Mouse (Mus musculus): ENCODE results near the gene Acad10.
"Not testable (repeated sequence)": the region's sequence is repeated elsewhere in the genome, so short reads cannot be mapped to it uniquely, and the experiment has no call there.

Acad10 gene

DNA sequence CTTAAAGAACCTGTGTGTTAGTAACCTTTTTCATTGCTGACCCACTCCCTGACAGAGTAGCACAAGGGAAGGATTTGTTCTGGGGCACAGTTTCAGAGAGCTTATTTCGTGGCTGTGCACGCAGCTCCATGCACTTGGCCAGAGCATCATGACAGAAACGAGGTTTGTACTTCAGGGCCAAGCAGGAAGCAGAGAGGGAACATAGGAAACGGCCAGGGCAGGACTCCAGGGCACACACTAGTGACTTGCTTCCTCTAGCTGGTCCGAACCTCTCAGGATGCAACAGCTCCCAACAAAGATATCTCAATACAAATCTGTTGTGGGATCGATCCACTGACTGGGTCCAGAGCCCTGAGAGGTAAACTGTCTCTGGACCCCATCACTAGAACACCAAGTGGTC, 3.4 kb downstream of the Acad10 start:
- DNase-seq: not testable (repeated sequence)

GRCm38 (mm10) chr5:121654526-121654925, 5.8 kb downstream of the Acad10 start:
- DNase-seq: no peak

GRCm38 (mm10) chr5:121649134-121649533, 11.2 kb downstream of the Acad10 start:
- no peak for DNase-seq

GRCm38 (mm10) chr5:121639601-121640000, 20.7 kb downstream of the Acad10 start:
- DNase-seq: no peak

GRCm38 (mm10) chr5:121637296-121637695, 23.0 kb downstream of the Acad10 start:
- no peak for DNase-seq

GRCm38 (mm10) chr5:121634668-121635067, 25.6 kb downstream of the Acad10 start:
- no peak for DNase-seq

DNA sequence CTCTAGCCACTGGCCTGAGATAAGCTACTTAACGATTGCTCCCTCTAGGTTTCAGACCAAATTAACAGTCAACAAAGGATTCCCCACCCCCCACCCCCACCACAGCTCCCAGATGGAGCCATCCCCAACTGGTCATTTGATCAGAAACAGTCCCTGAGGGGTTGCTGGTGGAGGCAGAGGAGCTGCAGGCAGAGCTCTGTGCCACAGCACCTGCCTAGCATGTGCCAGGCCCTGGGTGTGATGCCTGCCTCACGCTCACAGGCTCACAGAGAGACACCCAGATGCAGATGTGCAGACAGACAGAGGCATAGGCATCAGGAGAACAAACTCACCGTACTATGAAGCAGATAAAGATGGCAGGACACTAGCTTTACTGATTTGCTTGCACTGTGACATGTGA, 27.5 kb downstream of the Acad10 start:
- DNase-seq: no peak

- DNase-seq: not testable (repeated sequence)
Observed at GRCm38 (mm10) chr5:121631106-121631647, 29.1 kb downstream of the Acad10 start.

DNA sequence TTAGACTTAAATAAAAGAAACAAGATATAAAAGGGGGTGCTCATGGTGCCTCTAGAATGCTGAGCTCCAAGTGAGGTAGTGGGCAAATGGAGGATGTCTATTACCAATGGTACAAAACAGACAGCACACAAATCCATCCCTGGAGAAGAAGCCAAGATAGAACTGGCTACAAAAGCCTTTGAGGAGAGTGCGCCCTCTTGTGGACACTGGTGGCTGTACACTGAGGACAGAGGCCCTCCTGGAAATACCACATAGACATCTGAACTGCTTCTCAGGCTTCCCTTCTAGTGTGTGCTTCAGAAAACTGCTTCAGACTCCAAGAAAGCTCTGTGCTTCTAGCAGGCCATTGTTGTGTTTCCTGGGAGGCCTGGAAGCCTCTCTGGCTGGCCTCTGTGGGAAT, 32.4 kb downstream of the Acad10 start:
- DNase-seq: peak; percentile 19

DNA sequence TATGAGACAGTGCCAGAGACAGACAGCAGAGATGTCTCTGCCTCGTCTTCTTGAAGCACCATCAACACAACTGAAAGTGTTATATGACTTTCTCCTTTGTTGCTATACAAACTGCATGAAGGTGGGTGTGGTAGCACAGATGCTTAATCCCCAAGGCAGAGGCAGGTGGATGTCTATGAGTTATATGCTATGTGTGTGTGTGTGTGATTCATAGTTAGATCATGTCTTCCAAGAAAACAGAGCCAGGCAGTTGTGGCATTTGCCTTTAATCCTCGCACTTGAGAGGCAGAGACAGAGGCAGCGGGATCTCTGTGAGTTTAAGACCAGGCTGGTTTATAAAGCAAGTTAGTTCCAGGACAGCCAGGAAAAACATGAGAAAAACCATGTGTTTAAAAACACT, 37.1 kb downstream of the Acad10 start:
- no peak for DNase-seq

GRCm38 (mm10) chr5:121621102-121621501, 39.2 kb downstream of the Acad10 start:
- no peak for DNase-seq

- peak; percentile 80 for DNase-seq
Observed at GRCm38 (mm10) chr5:121618592-121619513, 41.5 kb downstream of the Acad10 start, which contains the start of gene Acad12. Acad12 (minus strand) TSS chr5:121618938.

GRCm38 (mm10) chr5:121614921-121615320, 45.4 kb downstream of the Acad10 start:
- not testable (repeated sequence) for DNase-seq

DNA sequence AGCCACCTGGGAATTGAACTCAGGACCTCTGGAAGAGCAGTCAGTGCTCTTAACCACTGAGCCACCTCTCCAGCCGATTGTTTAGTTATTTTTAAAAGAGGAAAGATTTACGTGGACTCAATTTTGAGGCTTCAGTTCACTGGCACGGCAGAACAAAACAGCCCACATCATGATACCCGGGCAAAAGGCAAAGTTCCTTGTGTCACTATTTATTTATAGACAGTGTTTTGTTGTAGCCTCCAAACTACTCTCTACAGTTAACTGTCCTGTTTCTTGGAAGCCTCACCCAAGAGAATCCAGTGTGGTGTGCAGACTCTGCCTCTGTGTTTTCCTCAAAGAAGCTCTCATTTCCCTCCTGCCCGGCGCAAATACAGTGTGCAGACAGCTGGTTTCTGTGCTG, 48.3 kb downstream of the Acad10 start:
- DNase-seq: no peak

DNA sequence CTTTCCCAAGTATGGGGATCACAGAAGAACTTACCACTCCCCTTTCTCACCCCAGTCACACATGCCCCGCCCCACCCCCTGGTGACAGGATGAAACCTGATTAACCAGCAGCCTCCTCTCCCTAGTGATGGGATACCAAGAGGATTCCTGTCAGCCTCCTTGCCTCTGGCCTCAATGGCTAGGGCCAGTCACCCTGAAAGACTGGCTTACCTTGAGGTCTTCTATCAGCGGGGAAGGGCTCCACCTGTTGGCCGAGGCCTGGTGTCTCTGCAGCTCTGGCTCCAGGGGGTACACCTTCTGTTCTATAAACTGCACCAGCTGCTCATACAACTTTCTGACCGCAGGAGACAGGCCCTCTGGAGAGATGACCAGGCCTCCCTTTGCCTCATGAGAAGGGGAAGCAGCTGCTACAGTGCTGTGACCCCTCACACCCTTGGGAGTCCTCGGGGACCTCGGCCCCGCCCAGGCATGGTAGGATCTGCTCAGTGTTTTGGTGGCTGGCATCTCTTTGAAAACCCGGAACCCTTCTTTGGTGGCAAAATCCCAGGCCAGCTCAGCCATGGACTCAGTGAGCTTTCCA, 50.7 kb downstream of the Acad10 start:
- DNase-seq: not testable (repeated sequence)

- peak; percentile 58 for DNase-seq
Observed at GRCm38 (mm10) chr5:121606151-121606550, 54.2 kb downstream of the Acad10 start.

GRCm38 (mm10) chr5:121603815-121604214, 56.5 kb downstream of the Acad10 start:
- not testable (repeated sequence) for DNase-seq

DNA sequence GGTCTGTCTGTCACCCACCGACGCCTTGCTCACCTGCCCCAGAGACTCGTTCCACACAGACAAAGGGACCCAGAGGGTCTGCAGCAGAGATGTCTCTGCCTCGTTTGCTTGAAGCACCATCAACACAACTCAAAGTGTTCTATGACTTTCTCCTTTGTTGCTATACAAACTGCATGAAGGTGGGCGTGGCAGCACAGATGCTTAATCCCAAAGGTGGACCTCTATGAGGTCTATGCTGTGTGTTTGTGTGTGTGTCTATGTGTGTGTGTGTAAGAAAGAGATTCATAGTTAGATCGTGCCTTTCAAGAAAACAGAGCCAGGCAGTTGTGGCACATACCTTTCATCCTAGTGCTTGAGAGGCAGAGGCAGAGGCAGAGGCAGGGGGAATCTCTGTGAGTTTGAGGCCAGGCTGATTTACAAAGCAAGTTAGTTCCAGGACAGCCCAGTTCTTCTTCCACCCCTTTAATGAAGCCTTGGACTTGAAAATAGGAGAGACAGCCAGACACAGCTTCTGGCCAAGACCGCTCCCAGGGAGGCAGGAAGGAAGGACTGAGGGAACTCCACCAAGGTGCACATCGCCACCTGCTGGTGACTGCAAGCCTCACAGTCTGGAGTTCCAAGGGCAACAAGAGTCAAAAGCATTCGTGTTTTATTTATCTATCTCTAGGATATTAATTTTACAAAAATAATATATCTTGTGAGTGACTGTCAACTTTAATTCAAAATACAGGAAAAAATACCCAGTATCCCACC, 58.6 kb downstream of the Acad10 start:
- peak; percentile 83 for DNase-seq

GRCm38 (mm10) chr5:121598871-121599610, 61.3 kb downstream of the Acad10 start:
- no peak for DNase-seq

- no peak for DNase-seq
Observed at GRCm38 (mm10) chr5:121597991-121598537, 62.2 kb downstream of the Acad10 start.

DNA sequence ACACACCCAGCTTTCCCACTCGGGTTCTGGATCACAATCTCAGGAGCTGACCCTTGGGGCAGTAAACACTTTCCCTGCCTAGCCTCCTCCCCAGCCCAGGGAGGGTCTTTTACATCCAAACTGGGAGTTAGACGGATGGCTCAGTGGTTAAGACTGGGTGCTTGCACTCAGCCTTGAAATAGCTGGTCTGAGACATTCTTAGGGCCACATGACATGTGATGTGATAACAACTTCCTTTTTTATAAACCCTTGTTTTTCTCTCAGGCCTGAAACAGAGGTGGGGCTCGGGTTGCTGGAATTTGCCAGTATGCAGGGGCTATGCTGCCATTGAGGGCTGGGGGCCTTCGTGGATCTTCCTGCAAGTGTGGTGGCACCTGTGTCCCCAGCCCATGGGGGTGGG, 63.0 kb downstream of the Acad10 start:
- no peak for DNase-seq

DNA sequence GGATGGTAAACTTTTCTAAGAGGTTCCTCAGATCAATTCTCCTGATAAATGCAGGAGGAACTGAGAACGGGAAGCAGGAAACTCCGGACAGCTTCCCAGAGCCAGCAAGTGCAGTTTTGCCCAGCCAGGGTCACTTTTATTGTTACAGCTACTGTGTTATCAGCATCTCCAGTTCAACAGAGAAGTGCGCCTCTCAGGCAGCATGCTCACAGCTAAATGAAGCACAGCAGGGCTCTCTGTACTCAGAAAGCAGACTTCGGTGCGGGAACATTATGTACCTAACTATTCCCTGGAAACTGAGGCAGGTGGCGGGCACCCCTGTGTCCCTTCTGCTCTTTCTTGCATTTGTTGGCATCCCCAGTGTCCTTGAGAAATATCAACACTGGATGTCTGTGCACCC, 64.1 kb downstream of the Acad10 start:
- DNase-seq: no peak
